Mouse (Mus musculus) CH12.LX (cell line): Measurements from ENCODE around the gene Apopt1. TPM values are rescaled to one million over a fixed set of nuclear protein-coding genes. Genes with fewer than 3 reads are reported as not detected.

Experiments
- DNase-seq: peaks from one replicate; pipeline ENCODE4 v3.0.0-alpha.2; 2013; ENCODE audit errors: extremely low read depth
- H3K27ac ChIP-seq: 2 replicates; pipeline ENCODE4 v1.5.1; 2012; ENCODE audit warnings: low read depth, mild to moderate bottlenecking, control low read depth, moderate library complexity; ENCODE audit not compliant: insufficient read depth
- H3K27me3 ChIP-seq: replicated peaks from 2 replicates; pipeline ENCODE3; 2012; ENCODE audit warnings: inconsistent platforms
- H3K36me3 ChIP-seq, 2 experiments: replicated peaks in 1 of 2; 2 replicates each; pipeline versions ENCODE3 to v1.6.1; 2012; ENCODE audit warnings: inconsistent platforms in 1 of 2, low read length in 1 of 2, mild to moderate bottlenecking in 1 of 2, mixed read lengths in 1 of 2, moderate library complexity in 1 of 2; ENCODE audit not compliant: control insufficient read depth in 1 of 2, insufficient read depth in 1 of 2
- H3K4me1 ChIP-seq, 2 experiments: 2 replicates each; pipeline ENCODE4 v1.6.1; 2012; ENCODE audit warnings: inconsistent platforms in 1 of 2, moderate library complexity in 1 of 2; ENCODE audit not compliant: insufficient read depth in 2 of 2, control insufficient read depth in 1 of 2
- H3K4me2 ChIP-seq: 2 replicates; pipeline ENCODE4 v1.6.1; 2012; ENCODE audit warnings: low read depth, mild to moderate bottlenecking, control low read depth; ENCODE audit not compliant: poor library complexity, insufficient read depth, severe bottlenecking
- H3K4me3 ChIP-seq, 3 experiments: fragments of 150-350 bp in 1 of 3; sonication (generic) in 1 of 3; replicated peaks in 1 of 3; 2 replicates each; pipeline versions ENCODE3 to v1.5.1; 2011 to 2012; ENCODE audit warnings: low read depth in 2 of 3, low read length in 2 of 3, mild to moderate bottlenecking in 2 of 3, moderate library complexity in 2 of 3, control low read depth in 1 of 3, improper control_type of control experiment in 1 of 3, inconsistent platforms in 1 of 3, mixed read lengths in 1 of 3; ENCODE audit not compliant: poor library complexity in 1 of 3
- H3K79me2 ChIP-seq: replicated peaks from 2 replicates; pipeline ENCODE4 v1.6.1; 2012; ENCODE audit warnings: mild to moderate bottlenecking, moderate library complexity; ENCODE audit not compliant: control insufficient read depth, poor library complexity, insufficient read depth, severe bottlenecking; ENCODE audit errors: extremely low read depth
- H3K9ac ChIP-seq: 2 replicates; pipeline ENCODE4 v1.6.1; 2012; ENCODE audit warnings: low read depth, mild to moderate bottlenecking, control low read depth, moderate library complexity; ENCODE audit not compliant: insufficient read depth
- H3K9me3 ChIP-seq: replicated peaks from 2 replicates; pipeline ENCODE3; 2012; ENCODE audit warnings: low read length, inconsistent platforms, mixed read lengths
- CTCF ChIP-seq, 2 experiments: IDR thresholded peaks in 1 of 2; conservative IDR thresholded peaks in 1 of 2; 2 replicates each; pipeline ENCODE4 v1.5.1; 2011 to 2012; ENCODE audit warnings: low read depth in 2 of 2, low read length in 2 of 2, improper control_type of control experiment in 1 of 2, inconsistent platforms in 1 of 2, mild to moderate bottlenecking in 1 of 2, moderate library complexity in 1 of 2
- EP300 ChIP-seq: IDR thresholded peaks from 2 replicates; pipeline ENCODE4 v1.6.1; 2011; ENCODE audit warnings: low read length, improper control_type of control experiment
- ETS1 ChIP-seq: conservative IDR thresholded peaks from 2 replicates; pipeline ENCODE4 v1.6.1; 2012; ENCODE audit warnings: low read depth, mild to moderate bottlenecking, inconsistent platforms, low read length, improper control_type of control experiment, moderate library complexity
- GABPA ChIP-seq: IDR thresholded peaks from 2 replicates; pipeline ENCODE4 v1.6.1; 2012; ENCODE audit warnings: low read depth, low read length, improper control_type of control experiment, inconsistent platforms; ENCODE audit not compliant: insufficient replicate concordance
- KAT2A ChIP-seq: IDR thresholded peaks from 2 replicates; pipeline ENCODE4 v1.6.1; 2012; ENCODE audit warnings: low read length, improper control_type of control experiment, inconsistent platforms; ENCODE audit not compliant: insufficient replicate concordance
- MAZ ChIP-seq: IDR thresholded peaks from 2 replicates; pipeline ENCODE4 v1.6.1; 2012; ENCODE audit warnings: low read depth, mild to moderate bottlenecking, inconsistent platforms, low read length, improper control_type of control experiment, moderate library complexity
- MYC ChIP-seq: IDR thresholded peaks from 2 replicates; pipeline ENCODE4 v1.6.1; 2011; ENCODE audit warnings: low read depth, mild to moderate bottlenecking, improper control_type of control experiment, low read length
- NELFE ChIP-seq: IDR thresholded peaks from 2 replicates; pipeline ENCODE4 v1.6.1; 2011; ENCODE audit warnings: low read depth, low read length, improper control_type of control experiment
- POLR2AphosphoS2 ChIP-seq: IDR thresholded peaks from 2 replicates; pipeline ENCODE4 v1.6.1; 2011; ENCODE audit warnings: low read depth, low read length, improper control_type of control experiment
- RAD21 ChIP-seq: IDR thresholded peaks from 2 replicates; pipeline ENCODE4 v1.6.1; 2011; ENCODE audit warnings: low read depth, mild to moderate bottlenecking, low read length, improper control_type of control experiment, moderate library complexity
- RCOR1 ChIP-seq: conservative IDR thresholded peaks from 2 replicates; pipeline ENCODE4 v1.6.1; 2012; ENCODE audit warnings: low read depth, mild to moderate bottlenecking, inconsistent platforms, low read length, improper control_type of control experiment
- TBP ChIP-seq: conservative IDR thresholded peaks from 2 replicates; pipeline ENCODE4 v1.6.1; 2011; ENCODE audit warnings: low read depth, low read length, improper control_type of control experiment
- USF2 ChIP-seq: conservative IDR thresholded peaks from 2 replicates; pipeline ENCODE4 v1.6.1; 2011; ENCODE audit warnings: low read depth, low read length, improper control_type of control experiment
- ZC3H11A ChIP-seq: IDR thresholded peaks from 2 replicates; pipeline ENCODE4 v1.6.1; 2012; ENCODE audit warnings: low read depth, mild to moderate bottlenecking, inconsistent platforms, low read length, improper control_type of control experiment
- ZMIZ1 ChIP-seq: IDR thresholded peaks from 2 replicates; pipeline ENCODE4 v1.6.1; 2012; ENCODE audit warnings: low read depth, mild to moderate bottlenecking, inconsistent platforms, low read length, improper control_type of control experiment
- dilution Hi-C: fragments of 300-500 bp; cut with MboI; formaldehyde crosslinking; loops from 2 replicates; pipeline ENCODE4 v1.14.3; 2020; ENCODE audit warnings: low sequenced_read_pairs; ENCODE audit not compliant: extremely low pct_unique_long_range_greater_than_20kb, extremely low pct_ligation_motif_present
- in situ Hi-C: fragments of 300-500 bp; cut with MboI; formaldehyde crosslinking; loops from 3 replicates; pipeline ENCODE4 v1.14.3; 2019; ENCODE audit warnings: low sequenced_read_pairs, low pct_ligation_motif_present, low pct_unique_long_range_greater_than_20kb, mixed read lengths
- polyA plus RNA-seq: library from polyadenylated mRNA; unstranded; fragments of >175 nt; gene quantifications from 2 replicates; pipeline ENCODE4 v1.2.1, GENCODE M21; 2012; ENCODE audit warnings: low read depth; ENCODE audit not compliant: insufficient read length
- total RNA-seq, 2 experiments: library from RNA; depleted of rRNA; stranded (reverse); fragments of 300-350 nt in 1 of 2; fragments of >200 nt in 1 of 2; gene quantifications; 2 replicates each; pipeline ENCODE4 v1.2.3; 2012 to 2014

Gene Apopt1
- total and polyA plus RNA-seq, 3 experiments: 36.0 to 49.1 (median 43.6) TPM

- Histone ChIP-seq H3K27me3 (no peaks in the 10 kb centered on the region), H3K4me2 (no peak within 1 kb of the TSS), H3K4me3 (no peak within 1 kb of the TSS), H3K4me1 (peaks cover 20 to 61% of the 10 kb centered on the region in 2 experiments), H3K36me3 (no peaks in the 10 kb centered on the region), H3K79me2 (no peaks in the 10 kb centered on the region), H3K9ac (no peak within 1 kb of the TSS), H3K9me3 (peaks cover 11% of the 10 kb centered on the region), H3K27ac (no peak within 1 kb of the TSS)
- no peak for DNase-seq
- in situ Hi-C loops (no loop called here), dilution Hi-C loops (no loop called here)
- TF ChIP-seq CTCF (conservative IDR thresholded peaks at IDR 0.05 in 1 of 2, IDR thresholded peaks at IDR 0.05 in 1 of 2; ENCODE audit: low read depth in 2 of 2, low read length in 2 of 2) (no peak), EP300 (no peak), ZMIZ1 (no peak), USF2 (no peak)
These were observed 40.9 kb upstream of the Apopt1 start, which contains the start of gene Ckb for GRCm38 (mm10) chr12:111672176-111672575. TSS of gene Ckb (minus strand) at chr12:111672338.

GRCm38 (mm10) chr12:111672581-111672980 is 40.5 kb upstream of the Apopt1 start:
- Histone ChIP-seq H3K9me3 (peaks cover 11% of the 10 kb centered on the region), H3K4me1 (peaks cover 22 to 62% of the 10 kb centered on the region in 2 experiments), H3K27me3 (no peaks in the 10 kb centered on the region), H3K27ac (no peak overlapping the region), H3K36me3 (no peaks in the 10 kb centered on the region), H3K4me2 (no peak overlapping the region), H3K9ac (no peak overlapping the region), H3K79me2 (no peaks in the 10 kb centered on the region), H3K4me3 (no peak overlapping the region)
- dilution Hi-C loops (no loop called here), in situ Hi-C loops (no loop called here)
- TF ChIP-seq TBP: no peak
- TF ChIP-seq MAZ: no peak
- TF ChIP-seq EP300: no peak
- TF ChIP-seq MYC: no peak
- no peak for TF ChIP-seq RAD21
- TF ChIP-seq KAT2A: no peak
- no peak for TF ChIP-seq POLR2AphosphoS2
- no peak for TF ChIP-seq USF2
- no peak for TF ChIP-seq NELFE
- no peak for TF ChIP-seq ETS1
- no peak for TF ChIP-seq RCOR1
- TF ChIP-seq ZC3H11A: no peak
- TF ChIP-seq GABPA: no peak
- no peak for TF ChIP-seq CTCF (conservative IDR thresholded peaks at IDR 0.05 in 1 of 2, IDR thresholded peaks at IDR 0.05 in 1 of 2; ENCODE audit: low read depth in 2 of 2, low read length in 2 of 2)
- DNase-seq: no peak
